Mouse (Mus musculus) spleen, adult 2 months (tissue): ENCODE measurements around the gene Adm.

Experiments used
- CTCF ChIP-seq: fragments of 200-500 bp; IDR thresholded peaks from 2 replicates; pipeline ENCODE4 v1.5.1; 2011; ENCODE audit warnings: mild to moderate bottlenecking, inconsistent platforms; ENCODE audit not compliant: insufficient read depth, insufficient read length, insufficient replicate concordance; ENCODE audit errors: extremely low read depth
- POLR2A ChIP-seq: fragments of 200-500 bp; IDR thresholded peaks from 2 replicates; pipeline ENCODE4 v1.6.1; 2011; ENCODE audit warnings: low read depth, low read length, inconsistent platforms

GRCm38 (mm10) chr7:110615151-110615631 is 12.3 kb upstream of the Adm start:
- TF ChIP-seq POLR2A (no peak), CTCF (no peak)
